Mouse (Mus musculus): ENCODE measurements around the gene Sf1. TPM values are rescaled to one million over a fixed set of nuclear protein-coding genes. Genes with fewer than 3 reads are reported as not detected.
A peak's percentile ranks its signal among the peaks of the same experiment; 100 is the strongest.

Gene Sf1
- polyA plus RNA-seq, 1 experiment from 2014 or later: 115 TPM

- peak; percentile 14; the same call in 1 of the 2 replicates for ATAC-seq (ENCODE audit: insufficient number of reproducible peaks, low FRiP score, low TSS enrichment, low read depth)
- no peak overlapping the region for H3K9ac ChIP-seq
- no peaks in the 10 kb centered on the region for H3K27me3 ChIP-seq
- 57% methylated on average over 9 of the region's 9 CpGs for WGBS
- H3K27ac ChIP-seq: peak overlapping the region; percentile 89
- no peaks in the 10 kb centered on the region for H3K9me3 ChIP-seq
- peak overlapping the region; percentile 79 for H3K4me3 ChIP-seq
- H3K36me3 ChIP-seq: peaks cover 24% of the 10 kb centered on the region
- H3K4me2 ChIP-seq: peak overlapping the region; percentile 81
- peaks cover 28% of the 10 kb centered on the region for H3K4me1 ChIP-seq
Measured at GRCm38 (mm10) chr19:6333761-6334595, 29.5 kb upstream of the Sf1 start.

GRCm38 (mm10) chr19:6334673-6335457 lies 28.6 kb upstream of the Sf1 start, which contains the start of gene Men1:
Gene Men1 (plus strand): TSS chr19:6334979.
- H3K4me1 ChIP-seq: peaks cover 28% of the 10 kb centered on the region
- ATAC-seq (ENCODE audit: insufficient number of reproducible peaks, low FRiP score, low TSS enrichment, low read depth): peak; percentile 94
- no peaks in the 10 kb centered on the region for H3K27me3 ChIP-seq
- peak within 1 kb of the TSS; percentile 79 for H3K4me3 ChIP-seq
- peak within 1 kb of the TSS; percentile 67 for H3K9ac ChIP-seq
- peak within 1 kb of the TSS; percentile 81 for H3K4me2 ChIP-seq
- H3K9me3 ChIP-seq: no peaks in the 10 kb centered on the region
- H3K36me3 ChIP-seq: peaks cover 33% of the 10 kb centered on the region
- peak within 1 kb of the TSS; percentile 89 for H3K27ac ChIP-seq
- WGBS: under 1% methylated on average over 43 of the region's 43 CpGs

GRCm38 (mm10) chr19:6335458-6335827 lies 28.0 kb upstream of the Sf1 start:
- peak overlapping the region; percentile 79 for H3K4me3 ChIP-seq
- no peaks in the 10 kb centered on the region for H3K27me3 ChIP-seq
- ATAC-seq (ENCODE audit: insufficient number of reproducible peaks, low FRiP score, low TSS enrichment, low read depth): no peak
- H3K9ac ChIP-seq: peak overlapping the region; percentile 67
- H3K4me1 ChIP-seq: peaks cover 34% of the 10 kb centered on the region
- peaks cover 38% of the 10 kb centered on the region for H3K36me3 ChIP-seq
- H3K27ac ChIP-seq: peak overlapping the region; percentile 89
- no peaks in the 10 kb centered on the region for H3K9me3 ChIP-seq
- WGBS: under 1% methylated on average over 25 of the region's 25 CpGs
- H3K4me2 ChIP-seq: peak overlapping the region; percentile 81

GRCm38 (mm10) chr19:6336920-6337319 lies 26.6 kb upstream of the Sf1 start:
- Histone ChIP-seq H3K9ac (no peak overlapping the region; the same call in 1 of the 2 replicates), H3K27ac (no peak overlapping the region), H3K27me3 (no peaks in the 10 kb centered on the region), H3K36me3 (peaks cover 39% of the 10 kb centered on the region), H3K4me2 (peak overlapping the region; percentile 81), H3K9me3 (no peaks in the 10 kb centered on the region), H3K4me1 (peaks cover 47% of the 10 kb centered on the region), H3K4me3 (peak overlapping the region; percentile 79; the same call in 1 of the 2 replicates)
- ATAC-seq (ENCODE audit: insufficient number of reproducible peaks, low FRiP score, low TSS enrichment, low read depth): no peak
- WGBS: 87% methylated on average over 10 of the region's 10 CpGs

- Histone ChIP-seq H3K9ac (no peak overlapping the region), H3K4me3 (no peak overlapping the region), H3K4me2 (no peak overlapping the region), H3K4me1 (peaks cover 54% of the 10 kb centered on the region), H3K9me3 (no peaks in the 10 kb centered on the region), H3K27ac (no peak overlapping the region), H3K36me3 (peaks cover 46% of the 10 kb centered on the region), H3K27me3 (no peaks in the 10 kb centered on the region)
- no peak for ATAC-seq (ENCODE audit: insufficient number of reproducible peaks, low FRiP score, low TSS enrichment, low read depth)
- 95% methylated on average over 7 of the region's 7 CpGs for WGBS
Measured at GRCm38 (mm10) chr19:6338171-6338570, 25.3 kb upstream of the Sf1 start.

- Histone ChIP-seq H3K4me2 (no peak overlapping the region), H3K9ac (no peak overlapping the region), H3K27me3 (no peaks in the 10 kb centered on the region), H3K4me3 (no peak overlapping the region), H3K27ac (no peak overlapping the region), H3K9me3 (no peaks in the 10 kb centered on the region), H3K36me3 (peaks cover 51% of the 10 kb centered on the region), H3K4me1 (peaks cover 54% of the 10 kb centered on the region)
- ATAC-seq (ENCODE audit: insufficient number of reproducible peaks, low FRiP score, low TSS enrichment, low read depth): no peak
- WGBS: 92% methylated on average over 11 of the region's 11 CpGs
Measured at GRCm38 (mm10) chr19:6338716-6339115, 24.8 kb upstream of the Sf1 start.

- H3K27ac ChIP-seq: no peak overlapping the region
- H3K9me3 ChIP-seq: no peaks in the 10 kb centered on the region
- peaks cover 52% of the 10 kb centered on the region for H3K4me1 ChIP-seq
- no peak overlapping the region for H3K4me2 ChIP-seq
- ATAC-seq (ENCODE audit: insufficient number of reproducible peaks, low FRiP score, low TSS enrichment, low read depth): no peak
- WGBS: 92% methylated on average over 6 of the region's 6 CpGs
- H3K9ac ChIP-seq: no peak overlapping the region
- H3K4me3 ChIP-seq: no peak overlapping the region
- no peaks in the 10 kb centered on the region for H3K27me3 ChIP-seq
- H3K36me3 ChIP-seq: peaks cover 56% of the 10 kb centered on the region
Measured at GRCm38 (mm10) chr19:6339191-6339590, 24.3 kb upstream of the Sf1 start.

- Histone ChIP-seq H3K4me3 (no peak overlapping the region), H3K9me3 (no peaks in the 10 kb centered on the region), H3K4me2 (peak overlapping the region; percentile 90; the same call in 1 of the 2 replicates), H3K36me3 (peaks cover 64% of the 10 kb centered on the region), H3K27me3 (no peaks in the 10 kb centered on the region), H3K9ac (no peak overlapping the region), H3K27ac (no peak overlapping the region), H3K4me1 (peaks cover 48% of the 10 kb centered on the region)
- no peak for ATAC-seq (ENCODE audit: insufficient number of reproducible peaks, low FRiP score, low TSS enrichment, low read depth)
- WGBS: 73% methylated on average over 15 of the region's 15 CpGs
Measured at GRCm38 (mm10) chr19:6339890-6340504, 23.5 kb upstream of the Sf1 start.

GRCm38 (mm10) chr19:6340524-6341452 lies 22.7 kb upstream of the Sf1 start, which contains the start of gene Map4k2:
Gene Map4k2 (plus strand): TSS chr19:6341135.
- no peaks in the 10 kb centered on the region for H3K9me3 ChIP-seq

GRCm38 (mm10) chr19:6341453-6342077 lies 21.9 kb upstream of the Sf1 start:
- no peaks in the 10 kb centered on the region for H3K27me3 ChIP-seq
- peak overlapping the region; percentile 90 for H3K4me2 ChIP-seq
- H3K36me3 ChIP-seq: peaks cover 79% of the 10 kb centered on the region
- H3K27ac ChIP-seq: peak overlapping the region; percentile 54; the same call in 1 of the 2 replicates
- 0 out of 2 replicates have a peak, but pooled peaks have one; percentile 1 for ATAC-seq (ENCODE audit: insufficient number of reproducible peaks, low FRiP score, low TSS enrichment, low read depth)
- peak overlapping the region; percentile 70 for H3K9ac ChIP-seq
- peak overlapping the region; percentile 73 for H3K4me3 ChIP-seq
- 8% methylated on average over 23 of the region's 23 CpGs for WGBS
- peaks cover 38% of the 10 kb centered on the region for H3K4me1 ChIP-seq
- H3K9me3 ChIP-seq: no peaks in the 10 kb centered on the region

More at GRCm38 (mm10) chr19:6340524-6341452, 22.7 kb upstream of the Sf1 start, which contains the start of gene Map4k2:
- Histone ChIP-seq H3K4me3 (peak within 1 kb of the TSS; percentile 73), H3K4me1 (peaks cover 46% of the 10 kb centered on the region), H3K9ac (peak within 1 kb of the TSS; percentile 70), H3K27ac (peak within 1 kb of the TSS; percentile 54; the same call in 1 of the 2 replicates), H3K36me3 (peaks cover 72% of the 10 kb centered on the region), H3K4me2 (peak within 1 kb of the TSS; percentile 90), H3K27me3 (no peaks in the 10 kb centered on the region)
- 9% methylated on average over 52 of the region's 72 CpGs for WGBS
- ATAC-seq (ENCODE audit: insufficient number of reproducible peaks, low FRiP score, low TSS enrichment, low read depth): peak; percentile 41
